Mouse (Mus musculus): ENCODE data around the gene Itln1.

Itln1 gene

GRCm38 (mm10) chr1:171535194-171535593 lies at the start of gene Itln1:
Itln1 (minus strand) TSS chr1:171535294.
- no peak for DNase-seq

GRCm38 (mm10) chr1:171584584-171584983 lies 49.5 kb upstream of the Itln1 start:
- no peak for DNase-seq

- DNase-seq, result no peak
Measured at GRCm38 (mm10) chr1:171577168-171577567, 42.1 kb upstream of the Itln1 start.

- no peak for DNase-seq
Measured at GRCm38 (mm10) chr1:171568436-171568835, 33.3 kb upstream of the Itln1 start.

- peak; percentile 16 for DNase-seq
Measured at GRCm38 (mm10) chr1:171566777-171567176, 31.7 kb upstream of the Itln1 start.

- no peak for DNase-seq
Measured at GRCm38 (mm10) chr1:171565888-171566287, 30.8 kb upstream of the Itln1 start.

GRCm38 (mm10) chr1:171564247-171564646 lies 29.2 kb upstream of the Itln1 start:
- no peak for DNase-seq

GRCm38 (mm10) chr1:171563042-171563441 lies 27.9 kb upstream of the Itln1 start:
- no peak for DNase-seq

- no peak for DNase-seq
Measured at GRCm38 (mm10) chr1:171561639-171562225, 26.6 kb upstream of the Itln1 start.

- DNase-seq, result no peak
Measured at GRCm38 (mm10) chr1:171561200-171561599, 26.1 kb upstream of the Itln1 start.

- DNase-seq, result no peak
Measured at GRCm38 (mm10) chr1:171560262-171560661, 25.2 kb upstream of the Itln1 start.

- no peak for DNase-seq
Measured at GRCm38 (mm10) chr1:171558898-171559297, 23.8 kb upstream of the Itln1 start, which contains the start of gene Cd244a. Cd244a (plus strand) TSS chr1:171559193.

- DNase-seq, result no peak
Measured at GRCm38 (mm10) chr1:171558407-171558806, 23.3 kb upstream of the Itln1 start.

- no peak for DNase-seq
Measured at GRCm38 (mm10) chr1:171556366-171556765, 21.3 kb upstream of the Itln1 start.

- no peak for DNase-seq
Measured at GRCm38 (mm10) chr1:171553359-171554341, 18.6 kb upstream of the Itln1 start.

- no peak for DNase-seq
Measured at GRCm38 (mm10) chr1:171552230-171552629, 17.1 kb upstream of the Itln1 start.

- no peak for DNase-seq
Measured at GRCm38 (mm10) chr1:171551326-171551725, 16.2 kb upstream of the Itln1 start.

GRCm38 (mm10) chr1:171540694-171541093 lies 5.6 kb upstream of the Itln1 start:
- no peak for DNase-seq

- DNase-seq, result no peak
Measured at GRCm38 (mm10) chr1:171534557-171534956, 537 bp downstream of the Itln1 start.

- no peak for DNase-seq
Measured at GRCm38 (mm10) chr1:171532830-171533229, 2.3 kb downstream of the Itln1 start.

GRCm38 (mm10) chr1:171531367-171531766 lies 3.7 kb downstream of the Itln1 start:
- DNase-seq, result no peak

- no peak for DNase-seq
Measured at GRCm38 (mm10) chr1:171515557-171515956, 19.5 kb downstream of the Itln1 start.

- no peak for DNase-seq
Measured at GRCm38 (mm10) chr1:171515039-171515438, 20.1 kb downstream of the Itln1 start.

GRCm38 (mm10) chr1:171513760-171514159 lies 21.3 kb downstream of the Itln1 start:
- no peak for DNase-seq
